Mouse (Mus musculus): ENCODE measurements around the gene Jdp2. TPM values are rescaled to one million over a fixed set of nuclear protein-coding genes. Genes with fewer than 3 reads are reported as not detected.

Jdp2 gene
- polyA plus RNA-seq, 1 experiment = 7.1 TPM

GRCm38 (mm10) chr12:85599478-85600152, 788 bp downstream of the Jdp2 start:
- peak overlapping the region; percentile 92 for H3K4me3 ChIP-seq (replicated peaks)
- H3K36me3 ChIP-seq (replicated peaks; ENCODE audit: low read length) = no peaks in the 10 kb centered on the region
- H3K4me1 ChIP-seq = peaks cover 46% of the 10 kb centered on the region
- TF ChIP-seq GATA1 (IDR thresholded peaks at IDR 0.05; ENCODE audit: borderline replicate concordance, low read length) (no peak), FLI1 (IDR thresholded peaks at IDR 0.05; ENCODE audit: low read length) (no peak)
- H3K9me3 ChIP-seq = peaks cover 12% of the 10 kb centered on the region
- peaks cover 94% of the 10 kb centered on the region for H3K27me3 ChIP-seq (replicated peaks)

- TF ChIP-seq FLI1 (IDR thresholded peaks at IDR 0.05; ENCODE audit: low read length) (no peak), GATA1 (IDR thresholded peaks at IDR 0.05; ENCODE audit: borderline replicate concordance, low read length) (no peak)
- H3K27me3 ChIP-seq (replicated peaks) = peaks cover 96% of the 10 kb centered on the region
- H3K9me3 ChIP-seq = peaks cover 7% of the 10 kb centered on the region
- no peaks in the 10 kb centered on the region for H3K36me3 ChIP-seq (replicated peaks; ENCODE audit: low read length)
- H3K4me3 ChIP-seq (replicated peaks) = no peak overlapping the region
- H3K4me1 ChIP-seq = peaks cover 48% of the 10 kb centered on the region
Observed at GRCm38 (mm10) chr12:85600637-85601036, 1.8 kb downstream of the Jdp2 start.

GRCm38 (mm10) chr12:85601531-85601930, 2.7 kb downstream of the Jdp2 start:
- Histone ChIP-seq H3K9me3 (peaks cover 1% of the 10 kb centered on the region), H3K4me1 (peaks cover 48% of the 10 kb centered on the region), H3K36me3 (replicated peaks; ENCODE audit: low read length) (no peaks in the 10 kb centered on the region), H3K27me3 (replicated peaks) (peaks cover 95% of the 10 kb centered on the region), H3K4me3 (replicated peaks) (no peak overlapping the region)
- TF ChIP-seq GATA1 (IDR thresholded peaks at IDR 0.05; ENCODE audit: borderline replicate concordance, low read length) (no peak), FLI1 (IDR thresholded peaks at IDR 0.05; ENCODE audit: low read length) (no peak)

GRCm38 (mm10) chr12:85602153-85602552, 3.3 kb downstream of the Jdp2 start:
- no peak for TF ChIP-seq FLI1 (IDR thresholded peaks at IDR 0.05; ENCODE audit: low read length)
- TF ChIP-seq GATA1 (IDR thresholded peaks at IDR 0.05; ENCODE audit: borderline replicate concordance, low read length) = no peak
- H3K4me1 ChIP-seq = peaks cover 48% of the 10 kb centered on the region
- no peak overlapping the region for H3K4me3 ChIP-seq (replicated peaks)
- H3K27me3 ChIP-seq (replicated peaks) = peaks cover 95% of the 10 kb centered on the region
- no peaks in the 10 kb centered on the region for H3K9me3 ChIP-seq
- H3K36me3 ChIP-seq (replicated peaks; ENCODE audit: low read length) = no peaks in the 10 kb centered on the region

GRCm38 (mm10) chr12:85602811-85603210, 4.0 kb downstream of the Jdp2 start:
- no peaks in the 10 kb centered on the region for H3K9me3 ChIP-seq
- no peak for TF ChIP-seq GATA1 (IDR thresholded peaks at IDR 0.05; ENCODE audit: borderline replicate concordance, low read length)
- no peak overlapping the region for H3K4me3 ChIP-seq (replicated peaks)
- peaks cover 48% of the 10 kb centered on the region for H3K4me1 ChIP-seq
- H3K27me3 ChIP-seq (replicated peaks) = peaks cover 94% of the 10 kb centered on the region
- no peaks in the 10 kb centered on the region for H3K36me3 ChIP-seq (replicated peaks; ENCODE audit: low read length)

GRCm38 (mm10) chr12:85603767-85604166, 4.9 kb downstream of the Jdp2 start:
- peaks cover 94% of the 10 kb centered on the region for H3K27me3 ChIP-seq (replicated peaks)
- H3K4me3 ChIP-seq (replicated peaks) = no peak overlapping the region
- H3K36me3 ChIP-seq (replicated peaks; ENCODE audit: low read length) = no peaks in the 10 kb centered on the region
- no peaks in the 10 kb centered on the region for H3K9me3 ChIP-seq
- H3K4me1 ChIP-seq = peaks cover 42% of the 10 kb centered on the region
- no peak for TF ChIP-seq GATA1 (IDR thresholded peaks at IDR 0.05; ENCODE audit: borderline replicate concordance, low read length)
- TF ChIP-seq FLI1 (IDR thresholded peaks at IDR 0.05; ENCODE audit: low read length) = no peak

- no peak for TF ChIP-seq GATA1 (IDR thresholded peaks at IDR 0.05; ENCODE audit: borderline replicate concordance, low read length)
- peaks cover 35% of the 10 kb centered on the region for H3K4me1 ChIP-seq
- H3K27me3 ChIP-seq (replicated peaks) = peaks cover 91% of the 10 kb centered on the region
- no peak overlapping the region for H3K4me3 ChIP-seq (replicated peaks)
- H3K36me3 ChIP-seq (replicated peaks; ENCODE audit: low read length) = no peaks in the 10 kb centered on the region
- H3K9me3 ChIP-seq = no peaks in the 10 kb centered on the region
Observed at GRCm38 (mm10) chr12:85604301-85604998, 5.6 kb downstream of the Jdp2 start.

GRCm38 (mm10) chr12:85607519-85608449, 9.0 kb downstream of the Jdp2 start:
- no peak overlapping the region for H3K4me3 ChIP-seq (replicated peaks)
- peaks cover 14% of the 10 kb centered on the region for H3K4me1 ChIP-seq
- peaks cover 3% of the 10 kb centered on the region for H3K36me3 ChIP-seq (replicated peaks; ENCODE audit: low read length)
- H3K9me3 ChIP-seq = no peaks in the 10 kb centered on the region
- TF ChIP-seq FLI1 (IDR thresholded peaks at IDR 0.05; ENCODE audit: low read length) = no peak
- no peak for TF ChIP-seq GATA1 (IDR thresholded peaks at IDR 0.05; ENCODE audit: borderline replicate concordance, low read length)
- peaks cover 79% of the 10 kb centered on the region for H3K27me3 ChIP-seq (replicated peaks)

- Histone ChIP-seq H3K9me3 (no peaks in the 10 kb centered on the region), H3K4me3 (replicated peaks) (no peak overlapping the region), H3K36me3 (replicated peaks; ENCODE audit: low read length) (peaks cover 3% of the 10 kb centered on the region), H3K27me3 (replicated peaks) (peaks cover 71% of the 10 kb centered on the region), H3K4me1 (no peaks in the 10 kb centered on the region; the same call in 1 of the 2 replicates)
- TF ChIP-seq FLI1 (IDR thresholded peaks at IDR 0.05; ENCODE audit: low read length) (no peak), GATA1 (IDR thresholded peaks at IDR 0.05; ENCODE audit: borderline replicate concordance, low read length) (no peak)
Observed at GRCm38 (mm10) chr12:85610167-85610566, 11.3 kb downstream of the Jdp2 start.
